Mouse (Mus musculus) layer of hippocampus, adult 8-10 months (tissue): ENCODE results near the gene Cep295nl. TPM values are rescaled to one million over a fixed set of nuclear protein-coding genes. Genes with fewer than 3 reads are reported as not detected.

Experiments
- DNase-seq, 2 experiments: peaks; one replicate each; pipeline ENCODE4 v3.0.0; 2022; ENCODE audit warnings: low spot score in 2 of 2
- total RNA-seq, 4 experiments: library from RNA; stranded (reverse); gene quantifications; 2 replicates each; pipeline ENCODE4 v1.2.4; 2022

Cep295nl gene
- total RNA-seq, 4 experiments from 2014 or later: 1.5 to 2.2 (median 2.1) TPM

DNA sequence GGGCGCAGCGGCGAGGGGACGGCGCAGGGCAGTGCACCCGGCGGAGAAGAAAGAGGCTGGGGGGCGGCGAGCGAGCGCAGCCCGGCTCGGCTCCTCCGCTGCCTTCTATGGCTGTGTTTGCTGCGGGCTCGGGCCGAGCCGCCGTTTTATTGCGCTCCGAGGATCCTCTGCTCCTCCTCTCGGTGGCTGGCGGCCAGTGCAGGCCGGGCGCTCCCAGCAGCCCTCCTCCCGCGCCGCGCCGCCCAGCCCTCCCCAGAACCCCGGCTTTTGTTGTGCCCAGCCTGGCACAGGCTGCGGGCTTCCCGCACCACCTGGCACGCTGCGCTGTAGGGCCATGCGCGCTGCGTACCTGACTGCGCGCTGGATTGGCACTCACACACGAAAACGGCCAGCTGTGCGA lies 12.9 kb upstream of the Cep295nl start:
- DNase-seq: peak; percentile 68 to 86

DNA sequence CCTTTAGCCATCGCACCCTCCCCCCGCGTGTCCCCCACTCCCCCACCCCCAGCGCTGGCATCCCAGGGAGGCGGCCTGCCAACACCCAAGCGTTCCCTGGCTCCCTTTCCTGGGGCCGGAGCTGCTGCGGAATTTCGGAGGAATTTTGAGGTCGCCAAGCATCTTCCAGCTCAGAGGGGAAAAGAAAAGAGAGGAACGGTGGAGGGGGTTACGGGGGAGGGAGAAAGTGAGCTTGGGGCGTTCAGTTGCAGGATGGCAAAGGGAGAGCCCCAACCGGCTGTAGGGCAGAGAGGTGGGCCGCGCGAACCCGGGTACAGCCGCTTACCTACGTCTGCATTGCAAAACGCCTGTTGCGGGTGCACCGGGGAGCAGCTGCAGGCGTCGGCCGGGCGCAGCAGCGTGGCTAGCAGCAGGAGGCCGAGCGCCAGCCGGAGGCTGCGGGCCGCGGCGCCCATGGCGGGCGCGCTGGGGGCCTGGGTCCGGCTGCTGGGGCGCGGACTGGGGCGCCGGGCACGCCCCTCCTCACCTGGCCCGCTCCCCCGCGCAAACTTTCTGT lies 12.4 kb upstream of the Cep295nl start:
- DNase-seq: no peak

DNA sequence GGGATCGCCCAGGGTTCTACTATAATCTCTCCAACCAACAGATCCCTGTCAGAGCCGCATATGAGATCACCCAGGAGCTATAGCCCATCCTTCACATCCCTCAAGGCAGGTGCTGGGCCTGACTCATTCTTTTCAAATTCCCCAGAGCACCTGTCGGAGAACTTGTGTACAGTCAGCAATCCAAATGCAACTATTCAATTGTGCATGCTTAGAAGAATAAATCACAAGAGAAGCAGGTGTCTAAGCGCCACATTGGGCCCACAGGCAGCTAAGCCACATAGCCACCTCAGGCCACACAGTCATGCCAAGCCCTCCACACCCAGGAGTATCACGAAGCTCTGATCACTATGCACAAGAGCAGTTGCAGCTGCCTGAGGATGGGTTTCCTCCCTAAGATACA lies 7.2 kb upstream of the Cep295nl start:
- no peak for DNase-seq

DNA sequence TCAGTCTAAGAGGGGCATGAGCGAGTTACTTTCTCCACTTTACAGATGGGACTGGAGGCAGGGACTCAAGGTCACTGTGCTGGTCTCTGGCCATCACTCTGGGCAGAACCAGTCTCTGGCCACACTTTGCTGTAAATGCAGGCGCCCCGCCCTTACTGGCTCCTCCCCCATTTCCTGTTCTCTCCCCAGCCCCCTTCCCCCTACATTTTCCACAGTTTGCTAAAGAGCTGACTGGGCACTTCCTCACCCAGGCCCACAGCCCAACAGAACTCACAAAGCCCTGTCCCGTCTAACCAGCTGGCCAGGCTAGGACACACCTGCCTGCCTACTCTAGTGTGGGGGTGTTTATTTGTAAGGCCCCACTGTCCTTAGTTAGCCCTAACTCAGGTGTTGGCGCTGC lies 6.6 kb upstream of the Cep295nl start:
- no peak for DNase-seq

DNA sequence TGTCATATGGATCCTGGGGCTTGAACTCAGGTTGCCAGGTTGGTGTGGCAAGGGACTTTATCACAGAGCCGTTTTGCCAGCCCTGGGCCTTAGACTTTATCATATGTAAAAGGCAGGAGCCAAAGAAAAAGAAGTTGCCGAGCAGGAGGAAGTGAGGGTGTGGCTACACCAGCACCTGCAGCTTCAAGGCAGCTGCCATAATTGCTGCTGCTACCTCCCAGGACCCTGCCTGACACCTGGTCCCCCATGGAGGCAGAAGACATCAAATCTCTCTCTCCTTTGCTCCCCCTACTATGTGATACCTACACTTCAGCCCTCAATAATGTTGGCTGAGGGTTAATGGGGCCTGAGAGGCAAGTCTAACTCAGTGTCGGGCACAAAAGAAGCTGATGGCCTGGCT lies 6.1 kb upstream of the Cep295nl start:
- no peak for DNase-seq

DNA sequence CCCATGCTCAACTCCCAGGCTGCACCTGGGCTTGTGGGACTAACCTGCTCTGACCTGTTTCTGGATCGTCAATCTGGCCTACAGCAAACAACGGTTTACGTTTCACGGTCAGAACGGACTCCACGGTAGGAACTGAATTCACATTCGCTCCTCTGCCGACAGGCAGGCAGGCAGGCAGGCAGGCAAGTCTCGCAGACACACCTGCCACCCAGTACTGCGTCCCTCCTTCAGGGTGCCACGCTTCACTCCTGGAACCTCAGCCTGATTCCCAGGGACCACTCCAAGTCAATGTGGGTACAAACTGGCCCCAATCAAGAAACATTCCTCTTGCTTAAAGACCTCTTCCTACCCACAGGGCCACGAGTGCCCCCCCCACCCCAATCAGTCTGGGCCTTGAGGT lies 5.6 kb upstream of the Cep295nl start:
- no peak for DNase-seq

DNA sequence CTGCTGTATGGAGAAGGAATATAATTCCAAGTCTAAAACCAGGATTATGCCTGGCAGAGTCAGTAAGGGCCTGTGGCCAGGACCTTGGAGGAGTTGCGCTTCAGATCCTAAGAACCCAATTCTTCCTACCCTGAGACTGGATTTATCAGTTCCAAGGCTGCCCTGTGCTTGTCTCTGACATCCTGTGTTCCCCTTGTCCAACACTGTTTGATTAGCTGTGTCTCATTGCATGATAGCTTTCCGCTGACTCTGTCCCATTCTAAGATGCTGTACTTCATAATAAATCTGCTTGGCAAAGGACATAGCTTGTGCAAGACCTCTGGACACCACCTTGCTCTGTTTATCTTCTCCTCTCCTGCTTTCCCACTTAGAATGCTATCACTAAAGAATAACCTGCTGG lies 5.1 kb upstream of the Cep295nl start:
- DNase-seq: no peak

DNA sequence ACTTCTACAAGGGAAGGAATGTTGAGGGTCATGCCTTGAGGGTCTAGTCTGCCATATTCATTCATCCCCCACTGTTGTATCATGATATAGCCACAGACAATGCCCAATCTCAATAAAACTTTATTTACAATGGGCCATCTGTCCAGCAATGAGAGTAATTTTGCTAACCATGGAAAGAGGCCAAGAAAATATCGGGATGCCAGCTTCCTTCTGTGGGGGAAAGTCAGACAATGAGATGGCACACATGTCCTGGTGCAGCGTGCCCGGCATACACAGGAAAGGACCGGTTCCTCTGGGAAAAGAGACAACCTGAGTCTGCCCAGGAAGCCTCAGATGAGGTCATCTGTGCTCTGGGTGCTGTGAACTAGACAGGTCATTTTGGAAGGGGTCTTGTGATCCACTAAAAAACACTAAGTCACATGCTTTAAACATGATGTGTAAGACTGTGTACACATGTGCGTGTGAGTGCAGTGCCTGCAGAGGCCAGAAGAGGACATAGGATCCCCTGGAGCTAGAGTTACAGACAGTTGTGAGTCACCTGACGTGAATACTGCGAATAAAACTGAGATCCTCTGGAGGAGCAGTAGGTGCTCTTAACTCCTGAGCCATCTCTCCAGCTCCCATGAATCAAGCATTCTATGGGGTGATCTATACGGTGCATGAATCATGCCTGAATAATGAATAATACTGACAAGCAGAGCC lies 4.2 kb upstream of the Cep295nl start:
- no peak for DNase-seq

DNA sequence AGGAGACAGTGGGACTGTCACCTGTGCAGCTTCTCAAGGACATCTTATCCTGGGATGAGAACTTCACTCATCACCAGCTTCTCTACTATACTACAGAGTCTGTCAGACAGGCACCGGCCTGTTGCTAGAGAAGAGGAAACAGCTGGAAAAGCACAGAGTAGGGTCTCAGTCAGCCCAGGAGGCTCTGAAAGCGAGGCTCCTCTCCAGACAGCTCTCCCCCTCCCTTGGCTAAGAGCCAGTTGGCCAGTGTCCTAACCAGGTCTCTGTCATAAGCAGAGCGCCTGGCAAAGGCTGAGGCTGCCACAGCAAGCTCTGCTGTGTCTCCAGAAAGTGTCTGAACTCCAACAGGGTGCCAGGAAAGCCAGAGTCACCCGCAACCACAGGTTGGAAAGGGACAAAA lies 3.4 kb upstream of the Cep295nl start:
- DNase-seq: no peak

DNA sequence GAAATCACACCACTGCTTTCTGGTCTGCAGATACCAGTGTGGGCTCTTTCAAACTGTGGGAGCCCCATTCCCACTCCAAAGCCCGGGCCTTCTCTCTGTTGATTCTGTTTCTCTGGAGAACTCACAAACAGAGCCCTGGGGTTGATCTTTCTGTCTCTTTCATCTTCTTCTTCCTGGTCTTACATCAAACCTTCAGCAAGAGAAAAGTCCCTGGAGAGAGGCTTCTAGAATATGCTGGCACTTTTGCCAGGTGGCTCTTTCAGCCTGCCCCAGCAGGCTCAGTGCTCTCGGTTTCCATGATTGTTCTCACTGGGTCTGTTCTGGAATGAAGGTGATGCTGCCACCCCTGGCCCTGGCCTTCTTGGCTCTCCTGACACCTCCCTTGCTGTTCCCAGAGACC lies 1.3 kb upstream of the Cep295nl start:
- no peak for DNase-seq

DNA sequence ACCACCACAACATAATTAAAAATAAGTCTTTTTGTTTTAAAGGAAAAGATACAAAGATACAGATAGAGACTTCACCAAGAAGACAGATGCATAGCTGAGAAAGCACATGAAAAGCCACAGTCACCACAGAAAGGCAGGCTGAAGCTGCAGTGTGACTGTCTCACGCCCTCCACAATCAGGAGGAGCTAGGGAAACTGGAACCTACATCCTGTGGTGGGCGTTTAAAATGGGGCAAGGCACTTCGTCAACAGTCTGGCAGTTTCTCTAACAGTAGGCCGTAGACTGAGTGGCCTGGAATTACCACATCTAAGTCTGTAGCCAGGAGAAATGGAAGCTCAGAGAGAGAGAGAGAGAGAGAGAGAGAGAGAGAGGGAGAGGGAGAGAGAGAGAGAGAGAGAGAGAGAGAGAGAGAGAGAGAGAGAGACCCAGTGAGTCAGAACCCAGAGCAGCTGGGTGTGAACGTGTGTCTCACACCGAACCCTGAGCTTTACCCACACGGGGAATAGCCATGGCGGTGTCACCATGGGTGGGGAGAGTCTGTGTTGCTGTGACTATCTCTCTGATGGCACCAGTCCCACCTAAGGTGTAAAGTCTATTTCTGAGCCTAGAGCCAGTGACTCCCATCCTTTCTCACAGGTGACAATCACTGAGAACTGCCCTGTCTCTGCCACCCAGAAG lies 4.7 kb downstream of the Cep295nl start:
- no peak for DNase-seq

DNA sequence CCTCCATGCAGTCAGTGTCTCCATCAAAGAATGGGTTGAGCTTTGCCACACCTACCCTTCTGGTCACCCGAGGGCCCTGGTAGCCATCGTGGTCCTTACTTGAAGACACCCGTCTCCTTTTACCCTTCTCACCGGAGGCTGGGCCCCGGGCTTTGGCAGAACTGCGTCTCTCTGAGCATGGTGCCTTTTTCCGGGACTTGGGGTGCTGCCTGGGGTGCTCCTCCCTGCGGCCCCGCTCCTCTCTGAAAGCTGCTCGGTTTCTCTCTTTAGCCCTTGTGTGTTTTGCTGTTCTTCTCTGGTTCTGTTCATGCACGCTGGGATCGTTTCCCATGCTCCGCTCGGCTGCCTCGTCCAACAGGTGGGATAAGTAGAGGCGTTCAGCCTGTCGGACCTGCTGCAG lies 8.9 kb downstream of the Cep295nl start:
- no peak for DNase-seq

DNA sequence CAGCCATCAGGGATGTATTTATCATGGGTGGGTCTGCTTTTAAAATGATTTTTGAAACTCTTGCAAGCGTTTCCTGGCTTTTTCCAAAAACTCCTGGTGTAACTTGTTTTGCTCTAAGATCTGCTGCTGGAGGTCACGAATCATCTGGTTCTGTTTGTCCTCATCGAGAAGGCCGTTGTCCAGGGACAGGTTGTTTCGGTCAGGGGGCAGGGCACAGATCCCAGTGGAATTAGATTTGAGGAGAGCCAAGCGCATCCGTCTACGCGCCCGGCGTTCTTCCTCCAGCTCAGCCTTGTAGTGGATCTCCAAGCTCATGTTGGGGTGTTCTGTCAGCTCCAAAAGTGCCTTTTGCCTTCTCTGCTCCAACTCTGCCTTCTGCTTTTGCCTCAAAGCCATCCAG lies 9.9 kb downstream of the Cep295nl start:
- DNase-seq: no peak

DNA sequence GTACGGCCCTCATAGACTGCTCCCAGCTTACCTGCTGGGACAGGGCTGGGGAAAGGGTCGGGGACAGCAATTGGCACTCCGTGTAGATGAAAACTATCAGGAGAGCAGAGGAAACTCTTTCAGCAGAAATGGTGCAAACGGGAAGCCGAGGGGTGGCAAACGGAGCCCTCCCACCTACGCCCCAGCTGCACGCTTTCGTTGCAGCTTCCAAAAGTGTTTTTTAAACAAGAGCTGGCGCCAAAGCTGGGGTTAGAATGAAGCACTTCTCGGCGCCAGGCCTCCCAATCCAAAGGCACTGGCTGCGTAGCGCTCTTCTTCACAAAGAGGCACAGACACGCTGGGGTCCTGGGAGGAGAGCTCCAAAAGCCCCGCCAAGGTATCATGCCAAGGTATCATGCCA lies 11.5 kb downstream of the Cep295nl start:
- DNase-seq: peak; percentile 74 to 77

DNA sequence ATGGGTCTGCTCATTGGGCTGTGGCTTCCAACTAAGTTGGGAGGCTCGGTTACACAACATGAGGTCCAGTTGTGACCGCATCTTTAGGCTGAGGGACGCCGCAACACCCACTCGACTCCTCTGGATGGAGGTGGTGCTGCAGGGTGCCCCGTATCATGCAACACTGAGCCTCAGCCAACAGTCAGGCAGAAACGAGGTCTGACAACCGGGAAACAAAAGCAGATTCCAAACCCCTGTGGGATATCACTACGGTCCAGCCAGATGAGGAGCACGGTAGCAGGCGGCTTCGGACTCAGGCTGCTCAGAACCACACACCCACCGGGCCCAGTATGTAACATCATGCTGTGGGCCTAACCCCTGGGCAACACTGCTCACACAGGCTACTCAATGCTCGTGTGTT lies 11.9 kb downstream of the Cep295nl start:
- no peak for DNase-seq

DNA sequence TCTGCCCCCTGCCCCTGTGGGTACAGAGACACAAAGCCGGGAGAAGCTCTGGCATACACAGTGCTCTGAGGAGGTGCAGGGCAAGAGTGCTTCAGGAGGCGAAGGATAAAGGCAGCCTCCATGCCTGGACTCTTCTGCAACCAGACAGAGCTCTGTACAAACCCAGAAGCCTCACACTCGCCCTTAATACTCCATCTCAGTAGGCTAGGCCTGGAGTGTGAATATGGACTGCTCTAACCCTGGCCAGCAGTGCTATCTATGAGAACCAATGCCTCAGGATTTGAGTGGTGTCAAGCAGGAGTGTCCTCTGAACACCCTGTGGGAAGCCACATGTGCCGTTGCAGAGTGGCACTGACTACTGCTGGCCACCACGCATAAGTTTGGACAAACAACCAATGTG lies 13.4 kb downstream of the Cep295nl start:
- DNase-seq: no peak

DNA sequence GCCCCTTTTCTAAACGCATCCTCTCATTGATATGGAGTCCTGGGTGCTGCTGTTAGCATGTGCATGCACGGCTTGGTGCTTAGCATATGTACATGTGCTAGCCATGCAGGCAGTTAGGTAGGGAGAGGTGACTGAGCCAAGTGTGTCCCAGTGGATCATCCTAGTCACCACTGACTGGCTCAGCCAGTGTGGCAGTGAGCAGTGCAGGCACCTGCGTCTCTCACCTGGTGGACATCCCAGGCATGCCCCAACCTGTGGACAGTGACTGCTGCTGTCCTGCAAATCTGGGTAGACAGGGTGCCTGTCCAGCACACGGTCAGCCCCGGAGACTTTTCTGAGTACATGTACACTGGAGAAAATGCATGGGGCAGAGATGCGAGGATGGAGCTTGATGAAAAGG lies 13.8 kb downstream of the Cep295nl start:
- no peak for DNase-seq

DNA sequence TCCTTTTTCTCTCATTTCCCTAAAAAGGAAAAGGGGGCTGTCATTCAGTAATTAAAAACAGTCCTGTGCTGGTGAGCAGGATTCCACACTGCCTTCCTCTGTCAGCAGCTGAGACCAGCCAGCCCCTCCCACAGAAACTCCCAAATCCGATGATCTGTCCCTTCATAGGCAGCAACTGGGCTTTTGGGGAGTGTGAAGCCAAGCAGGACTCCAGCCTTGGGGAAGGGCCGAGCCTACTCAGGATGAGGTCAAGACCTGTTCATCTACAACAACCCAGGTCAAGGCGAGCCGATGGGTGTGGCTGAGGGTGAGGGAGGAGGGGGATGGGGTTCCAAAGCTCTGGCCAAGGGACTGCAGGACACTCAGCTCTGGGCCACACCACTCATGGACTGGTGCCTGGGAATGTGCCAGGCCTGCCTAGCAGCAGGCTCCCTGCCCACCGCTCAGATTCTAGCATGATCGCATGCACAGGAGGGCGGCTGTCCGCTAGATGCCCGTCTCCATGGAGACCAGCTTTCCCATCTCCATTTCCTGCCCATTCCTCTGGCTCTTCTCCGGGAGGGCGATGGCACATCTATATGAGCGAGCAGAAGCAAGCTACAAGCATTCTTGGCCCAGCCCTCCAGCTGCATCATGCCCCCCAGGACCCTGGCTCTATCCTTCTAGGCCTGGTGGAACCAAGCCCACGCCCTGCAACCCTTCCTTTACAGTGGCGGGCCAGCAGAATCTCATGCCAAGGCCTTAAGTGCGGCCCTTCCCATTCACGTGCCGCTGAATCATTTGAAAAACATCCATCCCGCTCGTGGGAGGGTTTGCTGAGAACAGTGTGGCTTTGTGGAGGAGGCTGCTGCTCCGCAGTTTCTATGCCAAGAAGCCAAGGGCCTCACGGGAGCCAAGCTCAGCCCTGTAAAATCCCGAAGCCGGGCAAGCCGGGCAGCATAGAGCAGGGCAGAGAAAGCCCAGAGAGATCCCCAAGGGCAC lies 15.0 kb downstream of the Cep295nl start:
- DNase-seq: peak; percentile 90 to 91

DNA sequence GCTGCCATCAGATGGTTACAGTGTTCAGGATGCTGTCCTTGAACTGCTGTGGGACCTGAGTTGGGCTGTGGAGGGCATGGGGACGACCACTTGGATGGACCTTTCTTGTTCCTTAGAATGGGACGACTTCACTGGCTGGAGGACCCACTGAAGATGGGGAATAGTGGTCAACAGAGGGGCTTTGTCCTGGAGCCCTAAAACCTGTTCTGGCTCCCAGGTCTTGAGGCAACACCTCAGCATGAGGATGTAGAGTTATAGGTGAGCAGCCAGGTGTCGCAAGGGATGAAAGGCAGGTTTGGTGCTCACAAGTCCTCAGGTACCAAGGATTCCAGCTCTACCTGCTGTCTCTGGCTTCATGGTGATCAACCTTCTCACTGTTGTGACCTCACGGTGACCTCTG lies 15.8 kb downstream of the Cep295nl start:
- no peak for DNase-seq

DNA sequence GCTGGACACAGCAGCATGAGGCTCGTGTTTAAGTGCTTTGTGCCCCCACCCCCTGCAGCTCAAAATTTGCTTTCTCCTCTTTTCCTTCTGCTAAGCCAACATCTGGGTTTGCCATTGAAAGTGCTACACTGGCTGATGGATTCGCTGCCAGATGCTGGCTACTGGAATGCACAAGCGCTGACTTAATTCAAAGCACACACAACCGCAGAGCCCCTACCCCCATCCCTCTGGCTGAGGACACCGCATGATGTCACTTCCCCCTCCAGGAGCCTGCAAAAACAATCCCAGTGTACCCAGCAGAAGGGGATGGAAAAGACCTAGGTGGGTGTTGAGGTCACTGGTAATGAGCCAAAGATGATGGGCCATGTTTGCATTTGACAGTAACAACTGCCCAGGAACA lies 17.8 kb downstream of the Cep295nl start:
- no peak for DNase-seq

DNA sequence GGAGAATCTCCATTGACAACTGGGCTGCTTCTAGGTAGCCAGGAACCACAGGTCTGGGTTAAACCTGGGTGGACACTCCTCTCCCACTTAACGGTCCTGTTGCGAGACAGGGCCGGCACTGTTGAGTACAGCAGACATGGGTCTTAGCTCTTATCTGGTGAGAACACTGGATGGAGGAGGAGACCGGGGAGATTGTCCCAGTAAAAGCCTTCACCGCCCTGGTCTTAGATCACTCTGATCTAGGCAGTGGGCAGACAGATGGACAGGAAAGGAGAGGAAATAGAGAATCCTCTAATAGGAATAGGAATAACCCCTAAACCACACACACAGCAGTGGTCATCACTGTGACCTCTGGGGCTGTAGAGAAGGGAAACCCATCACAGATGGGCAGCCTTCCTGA lies 18.3 kb downstream of the Cep295nl start:
- no peak for DNase-seq

DNA sequence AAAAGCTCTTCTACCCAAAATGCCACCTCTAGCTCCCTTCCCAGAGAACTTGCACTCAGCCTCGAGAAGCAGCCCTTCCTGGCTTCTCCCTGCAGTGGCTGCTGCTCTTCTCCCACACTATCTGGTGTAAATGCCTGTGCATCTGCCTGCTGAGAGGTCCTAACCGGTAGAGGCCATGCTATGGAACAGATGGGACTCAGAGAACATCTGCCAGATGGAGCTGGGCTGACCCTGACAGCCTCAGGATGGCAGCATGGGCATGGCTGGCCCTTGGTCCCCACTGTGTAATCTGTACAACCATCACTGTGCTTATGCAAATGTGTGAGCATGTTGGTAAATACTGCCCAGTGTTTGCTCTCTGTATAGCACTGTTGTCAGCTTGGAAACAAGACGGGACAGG lies 19.7 kb downstream of the Cep295nl start:
- DNase-seq: no peak
